Mouse (Mus musculus) CH12.LX (cell line): ENCODE measurements around the gene Prss41.
A peak's percentile ranks its signal among the peaks of the same experiment; 100 is the strongest.

Experiments
- CTCF ChIP-seq, 2 experiments: IDR thresholded peaks in 1 of 2; conservative IDR thresholded peaks in 1 of 2; 2 replicates each; pipeline ENCODE4 v1.5.1; 2011 to 2012; ENCODE audit warnings: low read depth in 2 of 2, low read length in 2 of 2, improper control_type of control experiment in 1 of 2, inconsistent platforms in 1 of 2, mild to moderate bottlenecking in 1 of 2, moderate library complexity in 1 of 2
- E2F4 ChIP-seq: IDR thresholded peaks from 2 replicates; pipeline ENCODE4 v1.6.1; 2011; ENCODE audit warnings: low read depth, low read length, improper control_type of control experiment; ENCODE audit not compliant: insufficient replicate concordance
- ETS1 ChIP-seq: conservative IDR thresholded peaks from 2 replicates; pipeline ENCODE4 v1.6.1; 2012; ENCODE audit warnings: low read depth, mild to moderate bottlenecking, inconsistent platforms, low read length, improper control_type of control experiment, moderate library complexity
- HCFC1 ChIP-seq: IDR thresholded peaks from 2 replicates; pipeline ENCODE4 v1.6.1; 2012; ENCODE audit warnings: low read depth, mild to moderate bottlenecking, inconsistent platforms, low read length, improper control_type of control experiment
- MEF2A ChIP-seq: IDR thresholded peaks from 2 replicates; pipeline ENCODE4 v1.6.1; 2014; ENCODE audit warnings: low read depth, mild to moderate bottlenecking, inconsistent platforms, low read length, improper control_type of control experiment, borderline replicate concordance
- NELFE ChIP-seq: IDR thresholded peaks from 2 replicates; pipeline ENCODE4 v1.6.1; 2011; ENCODE audit warnings: low read depth, low read length, improper control_type of control experiment
- POLR2A ChIP-seq: IDR thresholded peaks from 2 replicates; pipeline ENCODE4 v1.6.1; 2011; ENCODE audit warnings: low read depth, mild to moderate bottlenecking, improper control_type of control experiment, low read length
- SMC3 ChIP-seq: IDR thresholded peaks from 2 replicates; pipeline ENCODE4 v1.6.1; 2011; ENCODE audit warnings: low read depth, low read length, improper control_type of control experiment
- TCF12 ChIP-seq: IDR thresholded peaks from 2 replicates; pipeline ENCODE4 v1.6.1; 2014; ENCODE audit warnings: low read depth, mild to moderate bottlenecking, inconsistent platforms, low read length, improper control_type of control experiment
- USF1 ChIP-seq: IDR thresholded peaks from 2 replicates; pipeline ENCODE4 v1.6.1; 2014; ENCODE audit warnings: low read depth, mild to moderate bottlenecking, inconsistent platforms, low read length, improper control_type of control experiment
- ZKSCAN1 ChIP-seq: IDR thresholded peaks from 2 replicates; pipeline ENCODE4 v1.6.1; 2012; ENCODE audit warnings: low read depth, inconsistent platforms, low read length, improper control_type of control experiment, borderline replicate concordance

DNA sequence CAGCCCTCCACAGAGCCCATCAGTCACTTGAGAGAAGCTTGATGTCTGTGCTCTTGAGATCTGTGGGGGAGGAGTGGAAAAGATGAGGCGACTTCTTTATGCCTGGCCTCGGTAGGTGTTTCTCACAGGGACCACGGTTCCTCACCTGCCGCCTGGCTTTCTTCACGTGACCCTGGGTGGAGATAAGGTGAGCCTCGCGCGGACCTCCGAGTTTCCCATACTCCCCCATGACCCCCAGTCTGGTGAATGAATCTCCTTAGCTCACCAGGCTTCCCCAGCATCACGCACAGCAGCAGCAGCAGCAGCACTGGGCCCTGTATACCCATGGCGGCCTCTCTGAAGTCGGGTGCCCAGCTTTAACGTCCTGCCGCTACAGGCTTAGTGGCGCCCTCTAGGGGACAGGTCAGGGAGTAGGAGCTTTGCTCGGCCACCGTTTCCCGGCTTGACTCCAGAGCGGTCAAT lies at the start of gene Prss41, which contains the start of gene Prss32:
- peak; percentile 35 to 76; a peak in 3 of 4 replicates for TF ChIP-seq CTCF (conservative IDR thresholded peaks at IDR 0.05 in 1 of 2, IDR thresholded peaks at IDR 0.05 in 1 of 2; ENCODE audit: low read depth in 2 of 2, low read length in 2 of 2)
- TF ChIP-seq SMC3: peak; percentile 40
- no peak for TF ChIP-seq ZKSCAN1
- TF ChIP-seq NELFE: no peak
- TF ChIP-seq USF1: peak; percentile 31; the same call in 1 of the 2 replicates
- TF ChIP-seq ETS1: no peak
- TF ChIP-seq E2F4: no peak
- TF ChIP-seq POLR2A: no peak
- TF ChIP-seq MEF2A: no peak
- no peak for TF ChIP-seq HCFC1
- TF ChIP-seq TCF12: 0 out of 2 replicates have a peak, but pooled peaks have one; percentile 37
